Mouse (Mus musculus): ENCODE results near the gene 4930404N11Rik.
A peak's percentile ranks its signal among the peaks of the same experiment; 100 is the strongest.

DNA sequence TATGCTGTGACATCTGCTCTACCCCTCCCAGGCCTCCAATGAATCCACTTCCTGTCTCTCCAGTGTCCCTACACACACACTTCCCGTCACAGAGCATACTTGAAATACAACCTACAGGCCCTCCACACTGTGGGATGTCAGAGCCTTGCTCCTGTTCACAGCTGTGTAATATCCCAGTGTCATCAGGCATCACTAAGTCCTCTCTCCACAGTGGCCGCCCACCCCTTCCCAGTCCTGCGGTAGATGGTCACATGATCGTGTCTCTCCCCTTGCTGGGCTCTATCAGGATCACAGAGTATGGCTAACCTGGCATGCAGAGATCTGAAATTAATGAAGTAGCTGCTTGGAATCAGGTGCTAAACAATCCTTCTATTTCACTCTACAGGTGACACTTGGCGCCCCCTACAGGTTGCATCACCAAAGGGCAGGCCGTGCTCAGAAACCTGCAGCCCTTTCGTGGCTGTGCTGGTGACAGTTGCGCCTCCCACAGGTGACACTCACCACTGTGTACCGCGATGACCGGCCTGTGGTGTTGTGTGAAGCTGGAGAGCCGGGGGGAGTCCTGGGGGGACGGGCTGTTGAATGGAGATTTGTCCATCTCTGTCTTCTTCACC lies 40.1 kb upstream of the 4930404N11Rik start:
- TF ChIP-seq CTCF (IDR thresholded peaks at IDR 0.05; ENCODE audit: low read depth) (peak; percentile 78), EP300 (optimal IDR thresholded peaks at IDR 0.05) (no peak)
